Comparison of ENCODE assay signal across 8 mouse cellular contexts in the genomic region with DNA sequence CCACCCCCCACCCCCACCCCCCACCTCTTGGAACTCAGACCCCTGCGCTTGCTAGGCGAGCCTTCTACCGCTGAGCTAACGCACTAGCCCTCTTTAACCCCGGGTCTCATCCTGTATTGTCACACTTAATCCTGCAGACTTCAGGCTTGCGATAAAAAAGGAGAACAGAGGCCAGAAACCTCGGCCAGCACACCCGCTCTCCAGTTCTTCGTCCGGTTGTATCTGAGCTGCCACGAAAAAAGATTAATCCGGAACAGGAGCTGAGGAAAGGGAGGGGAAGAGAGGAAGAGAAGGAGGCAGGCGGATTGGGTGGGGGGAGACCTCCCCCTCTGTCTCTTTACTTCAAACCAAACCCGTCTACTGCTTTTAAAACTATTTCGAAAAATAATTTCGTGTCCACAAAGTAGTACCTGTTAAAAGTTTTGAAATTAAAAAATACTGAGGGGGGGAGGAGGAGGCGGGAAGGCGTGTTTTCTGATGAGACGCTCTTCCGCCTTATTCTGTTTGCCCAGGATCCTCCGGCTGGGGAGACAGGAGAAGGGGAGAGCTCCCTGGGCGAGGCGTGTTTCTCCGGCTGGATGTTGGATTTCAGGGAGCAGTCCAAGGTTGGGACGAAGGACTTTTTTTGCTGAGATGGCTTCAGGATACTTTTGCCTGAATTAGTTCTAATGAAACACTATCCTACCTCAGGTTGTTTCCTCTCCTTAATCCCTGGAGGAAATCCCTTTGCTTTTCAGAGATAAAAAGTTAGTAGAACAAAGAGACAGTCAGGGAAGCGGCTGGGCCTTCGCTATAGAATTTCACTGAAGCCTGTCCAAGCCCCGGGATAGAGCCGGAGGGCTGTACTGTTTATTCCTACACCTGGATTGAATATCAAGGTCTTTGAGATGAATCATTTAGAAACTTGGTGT. TPM values are rescaled to one million over a fixed set of nuclear protein-coding genes. Genes with fewer than 3 reads are reported as not detected.
DNase-seq lines count a peak whose midpoint lies in the region; ATAC-seq and TF ChIP-seq lines count a peak whose summit lies in the region.

No protein-coding gene starts in this region.

- H3K27me3 ChIP-seq in MEL (ENCODE audit: control insufficient read depth in 1 of 2, insufficient read depth in 2 of 2, low read length in 2 of 2): no peaks in the 10 kb centered on the region
- H3K27me3 ChIP-seq in heart, embryonic 10.5 days (ENCODE audit: insufficient read depth, poor library complexity, severe bottlenecking): no peaks in the 10 kb centered on the region
- H3K27me3 ChIP-seq in kidney, embryonic 16.5 days (ENCODE audit: insufficient read depth, low read length): no peaks in the 10 kb centered on the region
- no peaks in the 10 kb centered on the region for H3K27me3 ChIP-seq in stomach, embryonic 15.5 days (replicated peaks)

- TF ChIP-seq POLR2A in MEL (IDR thresholded peaks at IDR 0.05; ENCODE audit: control insufficient read depth in 1 of 2, insufficient read depth in 1 of 2, low read depth in 1 of 2, low read length in 2 of 2, poor library complexity in 1 of 2): peak in 1 of 2 experiments; percentile 8; a peak in 1 of 4 replicates

- peak; percentile 56 for ATAC-seq in kidney, embryonic 16.5 days (ENCODE audit: low FRiP score, low TSS enrichment)
- ATAC-seq in stomach, embryonic 15.5 days (ENCODE audit: insufficient read depth, low FRiP score, low read depth): no peak

- H3K36me3 ChIP-seq in MEL (ENCODE audit: control insufficient read depth in 1 of 2, insufficient read depth in 2 of 2, low read length in 2 of 2): peaks cover 0 to 4% of the 10 kb centered on the region in 2 experiments; a peak in 1 of 4 replicates
- H3K36me3 ChIP-seq in heart, embryonic 10.5 days: no peaks in the 10 kb centered on the region
- no peaks in the 10 kb centered on the region for H3K36me3 ChIP-seq in kidney, embryonic 16.5 days (ENCODE audit: insufficient read depth, low read length)
- H3K36me3 ChIP-seq in stomach, embryonic 15.5 days: no peaks in the 10 kb centered on the region

- H3K9ac ChIP-seq in MEL (ENCODE audit: control insufficient read depth, low read depth, low read length, poor library complexity, severe bottlenecking): peak overlapping the region; percentile 32
- H3K9ac ChIP-seq in kidney, embryonic 16.5 days (replicated peaks; ENCODE audit: low read length): peak overlapping the region; percentile 57
- peak overlapping the region; percentile 6; the same call in 1 of the 2 replicates for H3K9ac ChIP-seq in stomach, embryonic 15.5 days

- H3K79me2 ChIP-seq in MEL (ENCODE audit: control insufficient read depth, insufficient read depth, low read length, poor library complexity): no peaks in the 10 kb centered on the region

- H3K4me1 ChIP-seq in MEL (ENCODE audit: control insufficient read depth in 1 of 2, insufficient read depth in 2 of 2, low read length in 2 of 2): no peaks in the 10 kb centered on the region
- peaks cover 21% of the 10 kb centered on the region for H3K4me1 ChIP-seq in heart, embryonic 10.5 days
- peaks cover 35% of the 10 kb centered on the region for H3K4me1 ChIP-seq in kidney, embryonic 16.5 days (ENCODE audit: insufficient read depth, low read length)
- peaks cover 8% of the 10 kb centered on the region; the same call in 1 of the 2 replicates for H3K4me1 ChIP-seq in stomach, embryonic 15.5 days

- TF ChIP-seq EP300 in MEL (IDR thresholded peaks at IDR 0.05; ENCODE audit: low read depth in 1 of 2, low read length in 2 of 2): no peak

- no peaks in the 10 kb centered on the region for H3K9me3 ChIP-seq in MEL (replicated peaks; ENCODE audit: insufficient read depth, low read length)
- no peaks in the 10 kb centered on the region for H3K9me3 ChIP-seq in heart, embryonic 10.5 days
- H3K9me3 ChIP-seq in kidney, embryonic 16.5 days (ENCODE audit: low read length): no peaks in the 10 kb centered on the region
- H3K9me3 ChIP-seq in stomach, embryonic 15.5 days: no peaks in the 10 kb centered on the region

- H3K27ac ChIP-seq in MEL (ENCODE audit: control insufficient read depth, low read depth, low read length): 0 out of 2 replicates have a peak overlapping the region, but pooled peaks have one; percentile 18
- peak overlapping the region; percentile 88 for H3K27ac ChIP-seq in heart, embryonic 10.5 days
- peak overlapping the region; percentile 83 for H3K27ac ChIP-seq in kidney, embryonic 16.5 days (ENCODE audit: low read length)
- peak overlapping the region; percentile 80 for H3K27ac ChIP-seq in stomach, embryonic 15.5 days

- no peak for TF ChIP-seq CTCF in MEL (IDR thresholded peaks at IDR 0.05 in 2 of 3, conservative IDR thresholded peaks at IDR 0.05 in 1 of 3; ENCODE audit: control insufficient read depth in 1 of 3, insufficient read depth in 1 of 3, low read depth in 2 of 3, low read length in 3 of 3, poor library complexity in 1 of 3, severe bottlenecking in 1 of 3)

- DNase-seq in MEL (ENCODE audit: low read depth, low spot score): peak; percentile 41
- DNase-seq in adrenal gland, postnatal 36 days: peak; percentile 42 to 57
- no peak for DNase-seq in heart, embryonic 10.5 days (ENCODE audit: low spot score)
- DNase-seq in lung, postnatal 4 days: peak; percentile 56 to 65
- DNase-seq in cerebellum, adult 18-20 months: no peak
- DNase-seq in thymus, postnatal 25 days: no peak

- no peak for TF ChIP-seq RAD21 in MEL (IDR thresholded peaks at IDR 0.05; ENCODE audit: low read depth, low read length)

- WGBS in heart, embryonic 10.5 days: 1% methylated on average over 29 of the region's 29 CpGs
- WGBS in kidney, embryonic 16.5 days: 3% methylated on average over 29 of the region's 29 CpGs
- 3% methylated on average over 29 of the region's 29 CpGs for WGBS in stomach, embryonic 15.5 days

- H3K4me2 ChIP-seq in kidney, embryonic 16.5 days (replicated peaks; ENCODE audit: low read depth, low read length): peak overlapping the region; percentile 59
- peak overlapping the region; percentile 56 for H3K4me2 ChIP-seq in stomach, embryonic 15.5 days

- peak overlapping the region; percentile 34 to 41 for H3K4me3 ChIP-seq in MEL (ENCODE audit: control insufficient read depth in 1 of 2, insufficient read depth in 1 of 2, low read depth in 2 of 2, low read length in 2 of 2)
- peak overlapping the region; percentile 56 for H3K4me3 ChIP-seq in heart, embryonic 10.5 days
- peak overlapping the region; percentile 37 for H3K4me3 ChIP-seq in kidney, embryonic 16.5 days (ENCODE audit: low read length)
- H3K4me3 ChIP-seq in stomach, embryonic 15.5 days (replicated peaks): peak overlapping the region; percentile 31

TF ChIP-seq in MEL, 35 proteins besides CTCF, POLR2A, EP300 and RAD21:
- TF ChIP-seq JUND (IDR thresholded peaks at IDR 0.05; ENCODE audit: low read depth, low read length): no peak
- TF ChIP-seq BHLHE40 (IDR thresholded peaks at IDR 0.05; ENCODE audit: borderline replicate concordance, low read depth, low read length): no peak
- TF ChIP-seq USF2 (IDR thresholded peaks at IDR 0.05; ENCODE audit: borderline replicate concordance in 1 of 2, insufficient read depth in 1 of 2, low read depth in 1 of 2, low read length in 2 of 2): no peak
- no peak for TF ChIP-seq MAX (IDR thresholded peaks at IDR 0.05; ENCODE audit: low read length)
- TF ChIP-seq ZMIZ1 (IDR thresholded peaks at IDR 0.05; ENCODE audit: low read depth, low read length): no peak
- TF ChIP-seq POLR2AphosphoS2 (IDR thresholded peaks at IDR 0.05; ENCODE audit: low read length): no peak
- no peak for TF ChIP-seq KAT2A (conservative IDR thresholded peaks at IDR 0.05; ENCODE audit: low read depth, low read length)
- TF ChIP-seq RCOR1 (IDR thresholded peaks at IDR 0.05; ENCODE audit: low read depth, low read length): no peak
- no peak for TF ChIP-seq ELF1 (IDR thresholded peaks at IDR 0.05; ENCODE audit: low read depth, low read length)
- TF ChIP-seq ZKSCAN1 (IDR thresholded peaks at IDR 0.05; ENCODE audit: low read depth, low read length): no peak
- no peak for TF ChIP-seq SIN3A (IDR thresholded peaks at IDR 0.05; ENCODE audit: low read length)
- no peak for TF ChIP-seq GABPA (IDR thresholded peaks at IDR 0.05; ENCODE audit: low read depth, low read length)
- TF ChIP-seq MAZ (IDR thresholded peaks at IDR 0.05; ENCODE audit: low read depth, low read length): no peak
- TF ChIP-seq MYB (IDR thresholded peaks at IDR 0.05; ENCODE audit: low read depth, low read length): no peak
- TF ChIP-seq TCF12 (IDR thresholded peaks at IDR 0.05; ENCODE audit: low read depth, low read length): no peak
- TF ChIP-seq NRF1 (IDR thresholded peaks at IDR 0.05; ENCODE audit: insufficient read depth, low read depth, low read length, poor library complexity, severe bottlenecking): no peak
- TF ChIP-seq NELFE (IDR thresholded peaks at IDR 0.05; ENCODE audit: low read depth, low read length): no peak
- no peak for TF ChIP-seq MXI1 (IDR thresholded peaks at IDR 0.05; ENCODE audit: low read depth, low read length)

RNA-seq across cellular contexts. Expression of a gene that starts 59.2 kb away (rescaled TPM):
- total RNA-seq in MEL (2012; rRNA removed): 8.2 and 12.6 TPM in 2 replicates
- polyA plus RNA-seq in MEL (2012; ENCODE audit: insufficient read depth in 1 of 2, insufficient read length in 2 of 2, low read depth in 1 of 2, low replicate concordance in 2 of 2, missing spikeins in 1 of 2): 10 to 100 TPM in 1 of 2 experiments, not detected in 1; 11.9 TPM
- total RNA-seq in adrenal gland, postnatal 36 days (2021): 100 to 1,000 TPM in 1 of 2 experiments, 10 to 100 TPM in 1; 77.1 to 100 TPM
- polyA plus RNA-seq in heart, embryonic 10.5 days (2016; fragmentation: Nextera tagmentation; extraction: Ambion mirVana): 58.5 and 65.3 TPM in 2 replicates
- 87.9 and 95.9 TPM in 2 replicates for polyA plus RNA-seq in kidney, embryonic 16.5 days (2015; fragmentation: Nextera tagmentation; extraction: Ambion mirVana)
- polyA plus RNA-seq in stomach, embryonic 15.5 days (2015; fragmentation: Nextera tagmentation; extraction: Ambion mirVana): 35.3 and 36.3 TPM in 2 replicates

Comparison
In these comparisons a context has a peak if more than half of its experiments do, and no peak if none do; other contexts are left out.
1. DNase-seq: peak in MEL (single experiment), adrenal gland, postnatal 36 days (2 of 2) and lung, postnatal 4 days (2 of 2); none in heart, embryonic 10.5 days (single experiment), cerebellum, adult 18-20 months (0 of 2) and thymus, postnatal 25 days (single experiment).
2. H3K27ac ChIP-seq: peak in every context shown above with its lines; median percentile 88 in heart, embryonic 10.5 days; 83 in kidney, embryonic 16.5 days; 80 in stomach, embryonic 15.5 days; 18 in MEL.
3. H3K9ac ChIP-seq: peak in every context shown above with its lines; median percentile 57 in kidney, embryonic 16.5 days; 32 in MEL; 6 in stomach, embryonic 15.5 days.
4. Peak in every context shown above with its lines, with median percentiles within 50 percentile points of each other: H3K4me3 ChIP-seq.